In the genomic region with DNA sequence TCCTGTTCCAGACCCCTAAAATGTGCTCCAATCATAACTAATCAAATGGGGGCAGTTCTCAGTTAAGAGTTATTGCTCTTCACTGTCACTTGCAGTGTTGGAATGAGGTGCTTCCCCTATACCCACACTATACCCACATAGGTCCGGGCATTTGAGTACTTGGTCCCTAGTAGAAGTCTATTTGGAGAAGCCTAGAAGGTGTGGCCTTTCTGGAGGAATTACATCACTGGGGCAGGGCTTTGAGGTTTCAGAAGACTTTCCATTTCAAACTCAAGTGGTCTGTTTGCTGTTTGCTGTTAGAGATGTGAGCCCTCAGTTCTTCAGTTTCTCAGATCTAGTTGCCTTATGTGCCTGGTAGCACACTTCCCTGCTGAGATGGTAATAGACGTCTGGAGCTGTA, we compare ENCODE assay signal across 19 mouse cellular contexts.
"Had no signal": no experiment of that assay in that cellular context is flagged by ENCODE, and none has a peak within 500 bp of the region (broad histone marks: within the 10 kb centered on the region; RNA-seq: fewer than 3 reads in every experiment).

No protein-coding gene starts in this region.

- ATAC-seq: midbrain, embryonic 15.5 days had no signal

- H3K4me3 ChIP-seq: kidney, embryonic 15.5 days; limb, embryonic 12.5 days; limb, embryonic 15.5 days; lung, embryonic 15.5 days; midbrain, embryonic 12.5 days; midbrain, embryonic 15.5 days; neural tube, embryonic 13.5 days had no signal

- DNase-seq: kidney, adult 8-10 months; kidney, postnatal 10 days; kidney, postnatal 36 days; layer of hippocampus, postnatal 36 days; left cerebral cortex, postnatal 4 days; lung, postnatal 14 days; retina, postnatal 1 day; right cerebral cortex, postnatal 25 days; thymus, postnatal 25 days had no signal

- H3K9ac ChIP-seq: kidney, embryonic 15.5 days; limb, embryonic 12.5 days; limb, embryonic 15.5 days; liver, embryonic 14.5 days; lung, embryonic 15.5 days; midbrain, embryonic 12.5 days; midbrain, embryonic 15.5 days; neural tube, embryonic 13.5 days had no signal

- H3K27me3 ChIP-seq: kidney, embryonic 15.5 days; limb, embryonic 12.5 days; limb, embryonic 15.5 days; lung, embryonic 15.5 days; midbrain, embryonic 12.5 days; midbrain, embryonic 15.5 days; neural tube, embryonic 13.5 days had no signal

- H3K36me3 ChIP-seq: lung, embryonic 15.5 days; midbrain, embryonic 15.5 days; neural tube, embryonic 13.5 days had no signal

- H3K4me2 ChIP-seq: kidney, embryonic 15.5 days; limb, embryonic 12.5 days; limb, embryonic 15.5 days; liver, embryonic 11.5 days; lung, embryonic 15.5 days; midbrain, embryonic 12.5 days; midbrain, embryonic 15.5 days; neural tube, embryonic 13.5 days had no signal

- H3K9me3 ChIP-seq: kidney, embryonic 15.5 days; limb, embryonic 12.5 days; limb, embryonic 15.5 days; lung, embryonic 15.5 days; midbrain, embryonic 12.5 days; midbrain, embryonic 15.5 days; neural tube, embryonic 13.5 days had no signal

- H3K27ac ChIP-seq: kidney, embryonic 15.5 days; limb, embryonic 12.5 days; limb, embryonic 15.5 days; liver, embryonic 14.5 days; lung, embryonic 15.5 days; macrophage; midbrain, embryonic 12.5 days; midbrain, embryonic 15.5 days; neural tube, embryonic 13.5 days had no signal
